Comparison of ENCODE assay signal across 19 mouse cellular contexts in genomic region chr12:111471119-111471518, GRCm38 (mm10). TPM values are rescaled to one million over a fixed set of nuclear protein-coding genes. Genes with fewer than 3 reads are reported as not detected.
"Had no signal": no experiment of that assay in that cellular context is flagged by ENCODE, and none has a peak within 500 bp of the region (broad histone marks: within the 10 kb centered on the region; RNA-seq: fewer than 3 reads in every experiment).

No protein-coding gene starts in this region.

- H3K4me3 ChIP-seq: layer of hippocampus, adult 2 months; limb, embryonic 13.5 days; megakaryocyte, embryonic 14.5 days; midbrain, embryonic 15.5 days; neural tube, embryonic 12.5 days had no signal

- H3K9me3 ChIP-seq: limb, embryonic 13.5 days; megakaryocyte, embryonic 14.5 days; midbrain, embryonic 15.5 days; neural tube, embryonic 12.5 days had no signal

- H3K27ac ChIP-seq: layer of hippocampus, adult 2 months; limb, embryonic 13.5 days; liver, embryonic 14.5 days; midbrain, embryonic 15.5 days; neural tube, embryonic 12.5 days had no signal

- DNase-seq: kidney, adult 11 months; kidney, postnatal 10 days; kidney, postnatal 4 days; left cerebral cortex, postnatal 4 days; lung, adult 18-20 months; lung, postnatal 4 days; right cerebral cortex, postnatal 4 days; spleen, adult 18-20 months; thymus, adult 2 months; thymus, postnatal 36 days had no signal

- H3K9ac ChIP-seq: limb, embryonic 13.5 days; liver, embryonic 14.5 days; midbrain, embryonic 15.5 days; neural tube, embryonic 12.5 days had no signal

- H3K4me2 ChIP-seq: limb, embryonic 13.5 days; midbrain, embryonic 11.5 days; midbrain, embryonic 15.5 days; neural tube, embryonic 12.5 days had no signal

- H3K27me3 ChIP-seq: midbrain, embryonic 15.5 days; neural tube, embryonic 12.5 days had no signal

- H3K36me3 ChIP-seq: limb, embryonic 13.5 days; midbrain, embryonic 15.5 days; neural tube, embryonic 12.5 days had no signal

- H3K4me1 ChIP-seq: midbrain, embryonic 15.5 days had no signal

- ATAC-seq: midbrain, embryonic 15.5 days had no signal

RNA-seq across cellular contexts. Expression of gene Gm266, which starts 14.5 kb away (rescaled TPM):
- total RNA-seq: liver, adult 2 months; neutrophil, adult 5-6 weeks had no signal
- polyA plus RNA-seq: liver, adult 2 months had no signal

RNA-seq across cellular contexts. Expression of gene Exoc3l4, which starts 54.3 kb away (rescaled TPM):
- total RNA-seq: neutrophil, adult 5-6 weeks had no signal
